Mouse (Mus musculus) layer of hippocampus, postnatal 36 days (tissue): Measurements from ENCODE around the gene Crygd. TPM values are rescaled to one million over a fixed set of nuclear protein-coding genes. Genes with fewer than 3 reads are reported as not detected.
A peak's percentile ranks its signal among the peaks of the same experiment; 100 is the strongest.
"Not testable (repeated sequence)": the region's sequence is repeated elsewhere in the genome, so short reads cannot be mapped to it uniquely, and the experiment has no call there.

ENCODE experiments used
- DNase-seq, 2 experiments: peaks; one replicate each; pipeline ENCODE4 v3.0.0; 2022
- total RNA-seq, 2 experiments: library from RNA; stranded (reverse); gene quantifications; 2 replicates each; pipeline ENCODE4 v1.2.3; 2021

The Crygd gene
- not detected for total RNA-seq

GRCm38 (mm10) chr1:65063352-65063751 is at the start of gene Crygd:
TSS of gene Crygd (minus strand) at chr1:65063452.
- no peak for DNase-seq

- DNase-seq, result no peak
These were observed 49.5 kb upstream of the Crygd start for GRCm38 (mm10) chr1:65112807-65113196.

- DNase-seq, result peak; percentile 52 to 66
These were observed 49.0 kb upstream of the Crygd start for GRCm38 (mm10) chr1:65112031-65112806.

- DNase-seq, result no peak
These were observed 46.6 kb upstream of the Crygd start for GRCm38 (mm10) chr1:65109756-65110435.

GRCm38 (mm10) chr1:65109196-65109595 is 45.9 kb upstream of the Crygd start:
- no peak for DNase-seq

- DNase-seq, result no peak
These were observed 44.5 kb upstream of the Crygd start for GRCm38 (mm10) chr1:65107654-65108279.

GRCm38 (mm10) chr1:65103273-65103672 is 40.0 kb upstream of the Crygd start, which contains the start of gene Cryga:
TSS of gene Cryga (minus strand) at chr1:65103373.
- DNase-seq, result no peak

- DNase-seq, result no peak
These were observed 33.7 kb upstream of the Crygd start for GRCm38 (mm10) chr1:65096953-65097352.

GRCm38 (mm10) chr1:65091566-65091965 is 28.3 kb upstream of the Crygd start:
- DNase-seq, result no peak

GRCm38 (mm10) chr1:65090370-65090769 is 27.1 kb upstream of the Crygd start:
- DNase-seq, result no peak

- DNase-seq, result no peak
These were observed 25.5 kb upstream of the Crygd start for GRCm38 (mm10) chr1:65088567-65089356.

- no peak for DNase-seq
These were observed 18.9 kb upstream of the Crygd start, which contains the start of gene Crygb for GRCm38 (mm10) chr1:65082188-65082587. TSS of gene Crygb (minus strand) at chr1:65082288.

GRCm38 (mm10) chr1:65075607-65076006 is 12.4 kb upstream of the Crygd start:
- DNase-seq, result no peak

- no peak for DNase-seq
These were observed 10.3 kb upstream of the Crygd start, which contains the start of gene Crygc for GRCm38 (mm10) chr1:65073589-65073988. TSS of gene Crygc (minus strand) at chr1:65073689.

GRCm38 (mm10) chr1:65067842-65068241 is 4.6 kb upstream of the Crygd start:
- DNase-seq, result no peak

GRCm38 (mm10) chr1:65064201-65064600 is 949 bp upstream of the Crygd start:
- no peak for DNase-seq

- DNase-seq, result no peak
These were observed 11.1 kb downstream of the Crygd start for GRCm38 (mm10) chr1:65052140-65052539.

GRCm38 (mm10) chr1:65051696-65052095 is 11.6 kb downstream of the Crygd start:
- DNase-seq, result no peak

- DNase-seq, result not testable (repeated sequence)
These were observed 12.3 kb downstream of the Crygd start, which contains the start of gene Cryge for GRCm38 (mm10) chr1:65050952-65051351. TSS of gene Cryge (minus strand) at chr1:65051149.

- DNase-seq, result peak; percentile 8 to 25
These were observed 14.5 kb downstream of the Crygd start for GRCm38 (mm10) chr1:65048781-65049180.

- DNase-seq, result no peak
These were observed 16.7 kb downstream of the Crygd start for GRCm38 (mm10) chr1:65046401-65047109.

GRCm38 (mm10) chr1:65043433-65043832 is 19.8 kb downstream of the Crygd start:
- DNase-seq, result no peak
